Mouse (Mus musculus) lung, embryonic 16.5 days (tissue): ENCODE results near the gene Unc5cl. TPM values are rescaled to one million over a fixed set of nuclear protein-coding genes. Genes with fewer than 3 reads are reported as not detected.

Experiments used
- ATAC-seq: fragments of 200-750 bp; cut with Nextera tagmentation; 2 replicates; pipeline ENCODE4 v1.8.0; 2017; ENCODE audit warnings: low read depth, mild to moderate bottlenecking, moderate library complexity
- H3K27ac ChIP-seq: fragments of 300-500 bp; sonication (generic); 2 replicates; pipeline ENCODE4 v1.5.1; 2014; ENCODE audit warnings: mild to moderate bottlenecking, control low read depth, low read length
- H3K27me3 ChIP-seq: fragments of 300-500 bp; sonication (generic); 2 replicates; pipeline ENCODE4 v1.6.1; 2014; ENCODE audit warnings: low read depth, low read length, mixed read lengths; ENCODE audit not compliant: control insufficient read depth, insufficient read depth
- H3K36me3 ChIP-seq: fragments of 300-500 bp; sonication (generic); 2 replicates; pipeline ENCODE4 v1.6.1; 2014; ENCODE audit warnings: low read length; ENCODE audit not compliant: control insufficient read depth, insufficient read depth
- H3K4me1 ChIP-seq: fragments of 300-500 bp; sonication (generic); replicated peaks from 2 replicates; pipeline ENCODE4 v1.6.1; 2014; ENCODE audit warnings: low read length, mixed read lengths; ENCODE audit not compliant: control insufficient read depth, insufficient read depth
- H3K4me2 ChIP-seq: fragments of 300-500 bp; sonication (generic); 2 replicates; pipeline ENCODE4 v1.6.1; 2014; ENCODE audit warnings: low read depth, low read length, control low read depth
- H3K4me3 ChIP-seq: fragments of 300-500 bp; sonication (generic); 2 replicates; pipeline ENCODE4 v1.5.1; 2014; ENCODE audit warnings: mild to moderate bottlenecking, low read length, control low read depth
- H3K9ac ChIP-seq: fragments of 300-500 bp; sonication (generic); 2 replicates; pipeline ENCODE4 v1.6.1; 2014; ENCODE audit warnings: low read length, control low read depth
- H3K9me3 ChIP-seq: fragments of 300-500 bp; sonication (generic); 2 replicates; pipeline ENCODE4 v1.6.1; 2016; ENCODE audit warnings: low read length; ENCODE audit not compliant: control insufficient read depth
- WGBS: fragments of 180-500 bp; shearing (Covaris S2); extraction: QIAGEN DNeasy Blood & Tissue Kit; methylation state at CpG from one replicate; pipeline ENCODE4 v1.1.7; 2014; 5-methylcytosine and 5-hydroxymethylcytosine counted together
- polyA plus RNA-seq: library from polyadenylated mRNA; unstranded; fragments of >200 nt; fragmentation: Nextera tagmentation; extraction: Ambion mirVana; gene quantifications from 2 replicates; pipeline ENCODE4 v1.2.1, GENCODE M21; 2015

Unc5cl gene
- polyA plus RNA-seq, result 2.7 and 3.6 TPM in 2 replicates

DNA sequence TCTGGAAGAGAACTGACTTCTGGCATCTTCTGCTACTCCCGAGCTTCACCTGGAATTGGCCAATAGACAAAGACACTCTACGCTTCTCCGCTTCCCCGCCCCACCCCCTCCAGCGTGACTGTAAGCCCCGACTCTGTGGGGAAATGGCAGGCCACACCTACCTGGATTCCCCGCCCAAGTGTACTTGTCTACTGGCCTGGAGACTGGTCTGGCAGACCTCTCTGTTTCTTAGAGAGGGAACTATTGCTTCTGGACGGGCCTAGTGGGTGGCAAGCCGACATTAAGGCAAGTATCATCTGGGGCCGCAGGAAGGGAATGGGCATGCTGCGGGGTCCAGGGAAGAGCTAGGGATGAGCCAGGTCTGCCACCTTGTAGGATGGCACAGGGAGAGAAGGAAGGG is at the start of gene Unc5cl:
Unc5cl (plus strand) TSS at position 214 of the 400 bp plus-strand sequence.
- 46% methylated on average over 11 of the region's 11 CpGs for WGBS
- H3K9me3 ChIP-seq, result no peaks in the 10 kb centered on the region
- peak; percentile 64 for ATAC-seq
- H3K4me1 ChIP-seq, result no peaks in the 10 kb centered on the region
- no peaks in the 10 kb centered on the region for H3K27me3 ChIP-seq
- peak within 1 kb of the TSS; percentile 5 for H3K4me3 ChIP-seq
- no peaks in the 10 kb centered on the region for H3K36me3 ChIP-seq
- H3K9ac ChIP-seq, result no peak within 1 kb of the TSS
- peak within 1 kb of the TSS; percentile 20 for H3K4me2 ChIP-seq
- H3K27ac ChIP-seq, result no peak within 1 kb of the TSS

DNA sequence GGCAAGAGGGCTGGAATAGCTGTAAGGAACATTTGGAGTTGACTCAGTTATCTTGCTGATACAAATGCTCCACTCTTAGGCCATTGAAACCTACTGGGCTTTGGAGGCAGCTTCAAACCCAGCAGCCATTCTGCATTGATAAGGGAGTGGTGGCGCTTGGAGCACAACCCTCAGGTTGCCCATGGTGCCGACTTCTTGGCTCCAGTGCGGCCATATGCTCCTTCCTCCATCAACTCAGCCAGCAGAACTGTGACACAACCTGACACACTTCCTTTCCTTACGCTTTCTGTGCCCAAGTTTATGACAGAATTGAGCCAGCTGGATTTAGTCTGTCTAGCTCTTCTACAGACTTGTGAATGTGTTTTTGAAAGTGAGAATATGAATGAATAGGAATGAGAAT is 47.5 kb upstream of the Unc5cl start:
- no peaks in the 10 kb centered on the region for H3K27me3 ChIP-seq
- no peaks in the 10 kb centered on the region for H3K9me3 ChIP-seq
- no peak overlapping the region for H3K4me3 ChIP-seq
- H3K4me1 ChIP-seq, result peaks cover 27% of the 10 kb centered on the region
- H3K4me2 ChIP-seq, result no peak overlapping the region
- WGBS, result 71% methylated on average over 4 of the region's 4 CpGs
- no peaks in the 10 kb centered on the region; the same call in 1 of the 2 replicates for H3K36me3 ChIP-seq
- H3K9ac ChIP-seq, result no peak overlapping the region
- ATAC-seq, result no peak
- no peak overlapping the region for H3K27ac ChIP-seq

DNA sequence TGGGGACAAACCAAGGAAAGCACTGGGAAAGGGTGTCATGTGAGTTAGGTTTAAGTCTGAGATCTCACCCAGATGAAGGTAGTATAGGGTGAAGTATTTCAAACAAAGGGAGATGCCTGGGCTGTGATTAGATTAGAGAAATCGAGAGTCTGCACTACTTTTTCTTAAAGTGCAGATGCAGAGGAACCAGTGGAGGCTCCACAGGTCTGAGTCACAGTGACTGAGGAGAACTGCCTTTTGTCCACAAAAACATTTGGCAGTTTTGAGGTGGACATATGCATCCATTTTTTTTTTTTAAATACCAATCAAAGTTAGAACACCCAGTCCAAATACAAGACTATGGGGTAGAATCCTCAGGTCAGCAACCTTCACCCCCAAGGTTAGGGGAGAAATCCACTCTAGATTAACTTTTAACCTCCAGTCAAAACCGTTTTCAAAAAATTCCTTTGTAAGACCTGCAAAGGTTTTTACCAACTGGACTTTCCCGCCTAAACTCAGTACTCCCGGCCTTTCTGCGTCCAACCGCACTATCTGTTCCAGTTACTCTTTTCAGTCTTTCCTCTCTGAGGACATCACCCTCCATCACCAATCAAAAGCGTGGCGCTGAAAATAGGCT is 46.7 kb upstream of the Unc5cl start:
- H3K4me1 ChIP-seq, result peaks cover 27% of the 10 kb centered on the region
- no peaks in the 10 kb centered on the region for H3K27me3 ChIP-seq
- no peak for ATAC-seq
- peak overlapping the region; percentile 100 for H3K9ac ChIP-seq
- H3K9me3 ChIP-seq, result no peaks in the 10 kb centered on the region
- H3K27ac ChIP-seq, result peak overlapping the region; percentile 100
- H3K4me3 ChIP-seq, result peak overlapping the region; percentile 95
- peaks cover 4% of the 10 kb centered on the region for H3K36me3 ChIP-seq
- 2% methylated on average over 8 of the region's 8 CpGs for WGBS
- H3K4me2 ChIP-seq, result peak overlapping the region; percentile 69

DNA sequence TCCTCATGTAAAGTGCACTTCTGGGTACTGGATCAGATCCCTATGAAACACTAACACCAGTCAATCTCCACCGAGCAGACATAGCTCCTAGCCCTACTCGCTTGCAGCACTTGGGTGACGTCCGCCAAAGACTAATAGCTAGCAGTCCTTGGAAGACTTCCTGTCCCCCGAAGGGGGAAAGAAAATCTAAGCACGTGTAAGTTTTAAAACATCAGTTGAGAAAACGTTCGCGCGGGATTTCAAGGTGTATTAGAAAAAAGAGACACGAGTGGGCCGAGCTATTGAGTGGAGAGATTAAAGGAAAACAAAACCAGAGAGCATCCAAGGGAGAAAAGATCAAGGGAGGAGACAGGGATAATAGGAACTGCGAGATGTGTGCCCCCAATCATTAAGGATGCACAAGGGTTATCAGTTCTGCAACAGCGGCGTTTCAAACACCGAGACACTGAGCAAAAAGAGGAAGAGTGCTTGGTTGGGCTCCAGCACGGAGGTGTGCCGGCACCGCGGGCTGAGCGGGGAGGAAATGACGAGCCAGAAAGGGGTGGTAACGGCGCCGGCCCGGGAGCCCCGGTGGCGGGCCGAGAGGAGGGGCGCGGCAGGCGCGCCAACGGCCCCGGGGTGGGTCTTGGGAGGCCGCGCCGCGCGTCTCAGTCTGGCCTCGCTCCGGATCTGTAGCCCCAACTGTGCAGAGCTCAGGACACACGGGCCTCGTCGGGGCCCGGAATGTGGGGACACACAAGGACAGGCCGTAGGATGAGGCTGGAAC is 46.0 kb upstream of the Unc5cl start:
- Histone ChIP-seq H3K27me3 (no peaks in the 10 kb centered on the region), H3K4me3 (peak overlapping the region; percentile 95), H3K9me3 (no peaks in the 10 kb centered on the region), H3K27ac (peak overlapping the region; percentile 100), H3K36me3 (peaks cover 5% of the 10 kb centered on the region), H3K9ac (peak overlapping the region; percentile 100), H3K4me2 (peak overlapping the region; percentile 69), H3K4me1 (peaks cover 27% of the 10 kb centered on the region)
- WGBS, result under 1% methylated on average over 41 of the region's 47 CpGs
- peak; percentile 29 for ATAC-seq

DNA sequence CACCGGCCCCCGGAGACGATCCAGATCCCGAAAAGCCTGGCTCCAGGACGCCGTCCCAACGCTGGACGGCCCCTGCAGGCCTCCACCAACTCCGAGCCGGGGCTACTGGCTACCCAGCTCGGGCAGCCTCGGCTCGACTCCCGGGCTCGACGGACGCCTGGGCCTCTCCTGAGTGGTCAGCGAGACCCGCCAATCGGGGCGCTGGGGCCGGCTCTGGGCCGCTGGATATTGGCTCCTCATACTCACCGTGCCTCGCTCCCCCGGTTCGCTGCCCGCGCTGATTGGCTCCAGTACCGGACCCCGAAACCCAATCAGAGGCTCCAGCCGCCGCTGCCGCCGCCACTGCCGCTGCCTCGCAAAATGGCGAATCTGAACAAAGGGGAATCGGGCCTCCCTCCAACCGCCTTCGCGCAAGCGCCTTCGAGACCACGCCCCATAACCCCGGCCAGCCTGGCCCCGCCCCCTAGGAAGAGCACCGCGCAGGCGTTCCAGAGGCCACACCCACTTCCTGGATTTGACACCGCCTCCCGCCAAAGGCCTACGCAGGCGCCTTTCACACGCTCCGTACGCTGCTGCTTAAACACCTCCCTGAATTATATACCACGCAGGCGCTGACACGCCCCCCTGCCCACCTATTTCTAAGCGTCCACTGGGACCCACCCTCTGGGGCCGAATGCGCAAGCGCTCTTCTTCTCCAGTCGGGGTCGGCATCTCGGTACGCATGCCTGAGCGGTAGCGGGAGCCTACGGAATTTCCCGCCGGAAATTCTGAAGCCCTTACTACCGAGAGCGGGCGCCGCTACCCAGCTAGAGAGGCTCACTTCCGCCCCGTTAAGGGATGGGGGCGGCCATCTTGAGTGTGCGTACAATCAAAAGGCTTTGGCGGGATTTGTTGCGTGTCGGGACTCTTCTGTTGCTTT is 45.1 kb upstream of the Unc5cl start, which contains the start of the genes Nfya and Oard1:
Nfya (minus strand) TSS at position 527 of the 919 bp plus-strand sequence.
Oard1 (plus strand) TSS at position 635 of the 919 bp plus-strand sequence.
- H3K9ac ChIP-seq, result peak within 1 kb of the TSS; percentile 100
- WGBS, result under 1% methylated on average over 83 of the region's 84 CpGs
- H3K27me3 ChIP-seq, result no peaks in the 10 kb centered on the region
- H3K4me2 ChIP-seq, result peak within 1 kb of the TSS; percentile 82
- peak within 1 kb of the TSS; percentile 95 for H3K4me3 ChIP-seq
- H3K9me3 ChIP-seq, result no peaks in the 10 kb centered on the region
- ATAC-seq, result peak; percentile 97
- H3K36me3 ChIP-seq, result peaks cover 11% of the 10 kb centered on the region
- H3K27ac ChIP-seq, result peak within 1 kb of the TSS; percentile 100
- peaks cover 27% of the 10 kb centered on the region for H3K4me1 ChIP-seq

DNA sequence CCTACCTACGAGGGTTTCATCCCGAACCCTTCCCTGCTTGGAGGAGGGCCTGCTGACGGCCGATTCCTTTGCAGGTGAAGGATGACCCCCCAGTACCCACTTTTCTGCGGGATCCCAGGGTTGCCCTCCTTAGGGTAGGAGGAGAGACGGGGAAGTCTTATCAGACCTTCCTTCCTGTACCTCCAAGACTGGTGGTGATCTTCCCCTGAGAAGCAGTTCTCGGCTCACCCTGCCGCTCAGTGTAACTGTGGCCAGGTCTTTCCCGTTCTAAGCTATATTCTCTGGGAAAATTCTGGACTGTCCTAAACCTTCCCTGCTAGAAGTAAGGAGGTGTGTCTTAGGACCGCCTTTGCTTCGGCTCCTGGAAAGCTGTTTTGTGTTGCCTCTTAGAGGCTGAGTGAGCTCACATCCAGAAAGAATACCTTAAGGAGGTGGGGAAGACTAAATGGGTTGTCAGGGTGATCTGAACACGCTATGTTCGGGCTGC is 44.4 kb upstream of the Unc5cl start:
- Histone ChIP-seq H3K4me1 (peaks cover 27% of the 10 kb centered on the region), H3K36me3 (peaks cover 16% of the 10 kb centered on the region), H3K9ac (peak overlapping the region; percentile 93), H3K27me3 (no peaks in the 10 kb centered on the region), H3K27ac (peak overlapping the region; percentile 100), H3K9me3 (no peaks in the 10 kb centered on the region), H3K4me3 (peak overlapping the region; percentile 78), H3K4me2 (peak overlapping the region; percentile 82)
- WGBS, result 0% methylated on average over 13 of the region's 13 CpGs
- peak; percentile 7 for ATAC-seq

DNA sequence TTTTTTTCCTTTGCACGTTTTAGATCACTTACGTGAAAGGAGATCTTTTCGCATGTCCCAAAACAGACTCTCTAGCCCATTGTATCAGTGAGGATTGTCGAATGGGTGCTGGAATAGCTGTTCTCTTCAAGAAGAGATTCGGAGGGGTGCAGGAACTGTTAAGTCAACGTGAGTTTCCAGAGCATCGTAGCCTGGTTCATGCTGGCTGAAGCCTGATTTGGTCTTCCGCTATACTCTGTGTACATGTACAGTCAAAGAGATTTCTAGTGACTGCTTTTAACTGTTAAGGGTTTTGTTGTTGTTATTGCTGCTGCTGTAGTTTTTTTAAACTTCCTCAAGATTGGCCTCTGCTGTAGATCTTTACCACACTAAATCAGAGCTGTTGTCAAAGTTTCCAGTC is 43.5 kb upstream of the Unc5cl start:
- peaks cover 27% of the 10 kb centered on the region for H3K4me1 ChIP-seq
- WGBS, result 26% methylated on average over 8 of the region's 8 CpGs
- H3K4me3 ChIP-seq, result peak overlapping the region; percentile 78
- H3K27ac ChIP-seq, result peak overlapping the region; percentile 100
- peaks cover 20% of the 10 kb centered on the region for H3K36me3 ChIP-seq
- no peaks in the 10 kb centered on the region for H3K27me3 ChIP-seq
- H3K9me3 ChIP-seq, result no peaks in the 10 kb centered on the region
- H3K4me2 ChIP-seq, result peak overlapping the region; percentile 82
- no peak for ATAC-seq
- peak overlapping the region; percentile 93 for H3K9ac ChIP-seq

DNA sequence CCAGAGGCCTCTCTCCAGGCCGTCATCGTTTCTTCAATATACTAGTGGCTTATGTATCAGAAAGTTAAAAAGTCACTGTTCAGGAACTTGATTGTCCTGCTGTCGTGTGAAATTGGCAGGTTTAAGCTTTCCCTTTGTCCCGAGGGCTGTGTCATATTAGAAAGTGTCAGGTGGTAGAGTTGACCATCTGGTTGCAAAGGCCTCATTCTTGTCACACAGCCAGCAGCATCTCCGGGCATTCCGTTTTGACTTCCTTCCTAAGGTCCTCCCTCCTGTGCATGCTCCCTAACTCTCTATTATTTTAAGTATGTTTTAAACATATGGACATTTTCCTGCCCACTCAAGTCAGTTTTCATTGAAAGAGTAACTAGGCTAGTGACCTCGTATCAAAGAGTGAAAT is 38.7 kb upstream of the Unc5cl start:
- Histone ChIP-seq H3K36me3 (peaks cover 20% of the 10 kb centered on the region), H3K4me2 (no peak overlapping the region), H3K4me3 (no peak overlapping the region), H3K27me3 (no peaks in the 10 kb centered on the region), H3K9me3 (no peaks in the 10 kb centered on the region), H3K27ac (peak overlapping the region; percentile 38; the same call in 1 of the 2 replicates), H3K9ac (no peak overlapping the region), H3K4me1 (peaks cover 16% of the 10 kb centered on the region)
- WGBS, result 64% methylated on average over 7 of the region's 7 CpGs
- ATAC-seq, result peak; percentile 54; the same call in 1 of the 2 replicates
